Mouse (Mus musculus) kidney, postnatal 25 days (tissue): ENCODE results near the gene Mboat1.

Experiments
- DNase-seq, 2 experiments: peaks; one replicate each; pipeline ENCODE4 v3.0.0; 2021; ENCODE audit warnings: mixed read lengths in 2 of 2

Gene Mboat1

GRCm38 (mm10) chr13:30252692-30253091 lies 116.4 kb downstream of the Mboat1 start:
- DNase-seq: no peak

- peak; percentile 47 to 69 for DNase-seq
These were observed 117.5 kb downstream of the Mboat1 start for GRCm38 (mm10) chr13:30253636-30254264.

GRCm38 (mm10) chr13:30254421-30254820 lies 118.1 kb downstream of the Mboat1 start:
- no peak for DNase-seq

- DNase-seq: no peak
These were observed 122.5 kb downstream of the Mboat1 start for GRCm38 (mm10) chr13:30258802-30259201.

GRCm38 (mm10) chr13:30259326-30259725 lies 123.0 kb downstream of the Mboat1 start:
- no peak for DNase-seq

- DNase-seq: peak; percentile 73 to 84
These were observed 123.7 kb downstream of the Mboat1 start for GRCm38 (mm10) chr13:30259912-30260560.

- DNase-seq: no peak
These were observed 127.4 kb downstream of the Mboat1 start for GRCm38 (mm10) chr13:30263681-30264080.

GRCm38 (mm10) chr13:30264303-30264702 lies 128.0 kb downstream of the Mboat1 start:
- no peak for DNase-seq

- DNase-seq: no peak
These were observed 128.5 kb downstream of the Mboat1 start for GRCm38 (mm10) chr13:30264765-30265164.

- DNase-seq: no peak
These were observed 129.7 kb downstream of the Mboat1 start for GRCm38 (mm10) chr13:30266036-30266435.

GRCm38 (mm10) chr13:30272040-30272686 lies 135.9 kb downstream of the Mboat1 start:
- peak in 1 of 2 experiments; percentile 62 for DNase-seq
